Mouse (Mus musculus) monocyte, adult 5-6 weeks (primary cell): ENCODE measurements around the gene Deup1. TPM values are rescaled to one million over a fixed set of nuclear protein-coding genes. Genes with fewer than 3 reads are reported as not detected.
"Not testable (repeated sequence)": the region's sequence is repeated elsewhere in the genome, so short reads cannot be mapped to it uniquely, and the experiment has no call there.

Source experiments
- ATAC-seq: fragments of 153-309, 156-312 bp; replicated peaks from 2 replicates; pipeline ENCODE4 v1.8.0; 2017; ENCODE audit warnings: mild to moderate bottlenecking; ENCODE audit not compliant: low TSS enrichment, insufficient number of reproducible peaks, severe bottlenecking, poor library complexity, low FRiP score
- total RNA-seq: library from RNA; stranded (forward); fragments of 200-1000, 200-491, 200-594 nt; gene quantifications from 3 replicates; pipeline ENCODE4 v1.2.3, GENCODE M21; 2017

Gene Deup1
- total RNA-seq, 1 experiment from 2014 or later: not detected

DNA sequence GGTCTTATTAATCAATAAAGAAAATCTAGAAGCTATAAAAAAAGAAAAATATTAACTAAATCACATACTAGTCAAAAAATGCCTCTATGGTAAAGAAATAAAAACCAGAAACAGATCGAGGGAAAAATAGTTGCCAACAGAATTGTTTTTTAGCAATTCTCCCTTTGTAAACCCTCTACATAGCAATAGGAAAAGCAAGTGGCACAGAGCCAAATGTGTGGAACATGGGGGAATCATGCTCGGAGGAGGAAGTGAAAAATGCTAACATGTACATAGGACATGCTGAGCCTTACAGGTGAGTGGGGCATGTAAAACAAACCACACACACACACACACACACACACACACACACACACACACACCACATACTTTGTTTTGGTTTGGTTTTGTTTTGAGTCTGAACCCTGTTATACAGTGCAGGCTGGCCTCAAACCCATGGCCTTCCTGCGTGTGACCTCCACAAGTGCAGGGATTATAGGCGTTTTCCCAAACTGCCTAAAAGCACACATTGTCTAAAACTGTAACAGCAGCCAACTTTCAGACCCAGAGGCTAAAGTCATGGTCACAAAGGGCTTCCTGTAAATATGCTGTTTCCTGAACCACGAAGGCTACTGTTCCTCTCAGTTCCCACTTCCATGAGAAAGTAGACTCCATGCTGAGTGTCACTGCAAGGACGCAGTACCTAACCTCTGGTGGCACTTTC is 27.4 kb downstream of the Deup1 start:
- ATAC-seq: no peak

DNA sequence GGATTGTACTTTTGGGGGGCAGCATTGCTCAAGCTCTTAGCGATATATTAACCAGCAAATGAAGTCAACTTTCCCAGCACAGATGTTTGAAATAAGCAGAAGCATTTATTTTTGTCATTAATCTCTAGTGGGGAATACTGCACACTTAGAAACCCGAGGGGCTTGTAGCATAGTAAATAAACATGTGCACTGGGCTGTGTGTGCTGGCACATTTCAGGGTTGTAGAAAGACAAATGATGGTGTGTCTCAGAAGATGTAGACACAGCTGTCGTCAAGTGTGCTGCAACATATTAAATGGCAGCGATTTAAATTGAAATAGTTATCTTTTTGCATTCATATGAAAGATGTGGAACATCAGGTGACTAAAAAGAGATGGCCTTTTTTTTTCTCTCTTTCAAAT is 31.1 kb downstream of the Deup1 start:
- no peak for ATAC-seq

DNA sequence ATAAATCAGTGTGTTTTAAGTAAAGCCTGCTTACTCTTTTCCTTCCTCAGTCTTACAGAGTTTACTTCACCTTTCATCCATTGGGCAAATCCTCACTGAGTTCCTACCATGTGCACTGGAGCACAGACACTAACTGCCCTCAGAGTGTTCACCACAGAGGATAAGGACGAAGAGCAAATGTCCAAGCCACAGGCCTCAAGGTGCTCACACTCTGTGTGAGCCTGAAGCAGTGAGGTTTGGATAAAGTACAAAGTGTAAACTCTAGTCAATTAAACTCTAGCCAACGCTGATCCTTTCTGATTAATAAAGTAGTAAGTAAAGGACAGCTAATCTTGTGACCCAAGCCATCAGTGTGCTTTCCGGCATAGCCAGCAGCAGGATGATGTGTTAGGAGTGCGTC is 33.6 kb downstream of the Deup1 start:
- ATAC-seq: no peak

- ATAC-seq: no peak
Observed at GRCm38 (mm10) chr9:15587157-15587854, 40.4 kb downstream of the Deup1 start.

DNA sequence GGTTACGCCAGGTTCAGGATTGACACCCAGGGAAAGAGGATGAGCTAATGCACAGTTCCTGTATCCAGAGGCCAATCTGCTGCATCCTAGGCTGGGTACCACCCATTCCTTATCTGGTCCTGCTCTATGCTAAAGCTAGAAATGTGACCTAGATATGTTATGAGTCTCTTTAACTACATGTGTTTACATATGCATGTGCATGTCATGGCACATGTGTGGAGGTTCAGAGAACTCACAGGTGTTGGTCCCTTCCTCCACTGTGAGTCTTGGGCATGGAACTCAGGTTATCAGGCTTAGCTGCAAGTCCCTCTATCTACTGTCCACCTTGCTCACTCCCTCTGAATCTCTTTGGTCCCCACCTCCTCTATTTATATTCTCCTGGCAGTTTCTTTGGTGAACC is 41.8 kb downstream of the Deup1 start:
- ATAC-seq: no peak

DNA sequence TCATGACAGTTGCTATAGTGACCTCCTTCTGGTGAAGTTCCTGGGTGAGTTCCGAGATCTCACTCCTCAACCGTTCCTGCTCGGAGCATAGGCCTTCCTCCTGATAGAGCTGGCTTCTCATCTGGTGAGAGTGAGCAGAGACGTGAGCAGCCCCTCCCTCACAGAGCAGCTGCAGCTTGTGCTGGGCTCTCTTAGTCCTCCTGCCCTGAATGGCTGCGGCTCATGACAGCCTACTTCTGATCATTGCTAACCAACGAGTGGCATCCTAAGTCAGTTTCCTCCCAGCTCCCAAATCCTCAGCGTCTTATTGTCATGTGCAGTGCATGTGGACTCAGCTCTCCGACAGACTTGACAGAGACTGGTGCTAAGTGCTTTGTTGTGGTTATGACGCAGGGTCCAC is 43.5 kb downstream of the Deup1 start:
- ATAC-seq: no peak

- ATAC-seq: no peak
Observed at GRCm38 (mm10) chr9:15582026-15582425, 45.7 kb downstream of the Deup1 start.

GRCm38 (mm10) chr9:15580176-15580575 is 47.6 kb downstream of the Deup1 start:
- no peak for ATAC-seq

- ATAC-seq: no peak
Observed at GRCm38 (mm10) chr9:15578946-15579345, 48.8 kb downstream of the Deup1 start.

GRCm38 (mm10) chr9:15578427-15578826 is 49.3 kb downstream of the Deup1 start:
- no peak for ATAC-seq

DNA sequence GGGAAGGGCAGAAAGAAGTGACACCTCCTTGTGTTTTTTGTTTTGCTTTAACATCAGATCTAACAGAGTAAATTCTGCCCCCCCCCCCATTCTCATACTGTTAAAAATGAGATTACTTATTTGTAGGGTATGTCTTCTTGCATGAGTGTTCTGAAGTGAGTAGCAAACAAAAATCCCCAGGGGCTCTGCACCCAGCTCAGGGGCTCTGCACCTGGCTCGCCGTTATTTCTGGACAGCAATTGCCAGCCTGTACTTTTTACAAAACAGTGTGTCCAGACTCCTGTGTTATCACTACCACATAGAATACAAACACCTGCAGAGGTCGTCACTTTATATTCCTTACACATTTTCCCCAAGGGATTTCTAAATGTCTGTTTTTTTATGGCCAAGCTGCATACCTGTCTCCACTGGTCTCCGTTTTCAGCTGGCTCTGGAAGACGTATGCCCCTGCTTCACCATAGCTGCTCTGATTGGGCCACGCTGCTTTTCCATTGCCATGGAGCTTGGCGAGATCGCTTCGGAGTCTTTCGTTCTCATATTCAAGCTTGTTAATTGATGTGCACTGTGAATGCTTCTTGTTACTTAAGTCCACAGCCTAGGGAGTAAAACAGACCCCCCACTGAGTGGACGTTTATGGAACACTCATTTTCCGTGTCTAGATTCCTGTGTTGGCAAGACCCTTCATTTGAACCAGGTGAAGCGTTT is 52.8 kb downstream of the Deup1 start:
- ATAC-seq: no peak

DNA sequence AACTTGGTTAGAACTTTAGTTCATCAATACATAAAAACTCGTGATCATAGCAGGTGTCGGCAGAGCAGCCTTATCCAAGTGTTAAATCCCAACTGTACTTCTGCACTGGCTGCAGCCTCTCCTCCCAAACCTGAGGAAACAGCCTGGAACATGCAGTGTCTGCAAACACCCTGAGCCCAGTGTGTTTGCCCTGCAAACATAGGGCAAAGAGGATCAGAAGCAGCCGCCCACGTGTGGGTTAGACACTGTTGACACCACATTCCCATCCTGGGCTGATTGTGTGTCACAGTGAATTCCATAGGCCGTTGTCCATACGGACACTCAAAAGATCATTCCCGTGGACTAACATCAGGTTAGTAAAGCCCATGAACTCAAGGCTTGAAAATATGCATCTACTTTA is 65.4 kb downstream of the Deup1 start:
- no peak for ATAC-seq

DNA sequence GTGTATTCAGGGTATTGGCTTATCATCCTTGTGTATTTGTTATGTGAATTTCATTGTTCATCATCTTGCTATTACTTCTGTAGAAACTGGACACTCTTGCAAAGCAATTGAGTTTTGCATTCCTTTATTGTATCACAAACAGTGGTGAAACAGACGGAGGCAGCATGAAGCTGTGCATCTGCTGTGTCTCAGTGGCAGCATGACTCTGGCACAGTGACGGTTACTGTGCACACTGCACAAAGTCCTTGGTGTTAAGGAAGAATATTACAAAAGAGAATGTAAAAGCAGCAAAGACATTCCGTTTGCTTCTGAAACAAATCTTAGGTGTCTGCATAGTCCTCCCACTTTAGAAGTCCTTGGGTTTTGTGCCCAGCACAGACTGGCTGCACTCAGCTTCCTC is 67.3 kb downstream of the Deup1 start:
- no peak for ATAC-seq

- ATAC-seq: no peak
Observed at GRCm38 (mm10) chr9:15553322-15553721, 74.4 kb downstream of the Deup1 start.

GRCm38 (mm10) chr9:15551933-15552851 is 75.5 kb downstream of the Deup1 start:
- ATAC-seq: no peak

GRCm38 (mm10) chr9:15551073-15551472 is 76.7 kb downstream of the Deup1 start:
- not testable (repeated sequence) for ATAC-seq

DNA sequence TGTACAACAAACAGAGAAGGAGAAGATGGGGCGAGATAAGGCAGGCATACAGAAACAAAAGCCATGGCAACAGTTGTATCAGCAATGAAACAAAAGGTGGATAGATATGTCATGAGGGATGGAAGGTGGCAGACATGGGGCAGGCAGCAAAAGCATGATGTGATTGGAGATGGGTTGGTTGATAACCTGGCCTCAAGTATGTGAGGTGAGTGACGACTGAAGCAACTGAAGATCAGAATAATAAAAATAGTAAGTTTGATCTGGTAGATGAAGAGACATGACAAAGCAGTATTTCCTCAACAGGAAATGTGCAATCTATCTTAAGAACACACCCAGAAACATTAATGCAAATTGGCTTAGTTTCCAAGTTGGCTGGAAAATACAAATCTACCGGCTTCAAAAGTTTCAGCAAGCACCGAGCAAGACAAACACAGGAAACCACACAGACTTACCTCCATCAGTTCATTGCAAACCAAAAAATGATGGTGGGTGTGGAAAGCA is 77.2 kb downstream of the Deup1 start:
- ATAC-seq: no peak

GRCm38 (mm10) chr9:15541735-15542354 is 85.9 kb downstream of the Deup1 start:
- no peak for ATAC-seq
